Mouse (Mus musculus) telencephalon, adult 2 months (tissue): ENCODE measurements around the gene Slc4a1ap.

Experiments
- DNase-seq: peaks from one replicate; pipeline ENCODE4 v3.0.0-alpha.2; 2011; ENCODE audit warnings: low read depth, low spot score

Slc4a1ap gene

DNA sequence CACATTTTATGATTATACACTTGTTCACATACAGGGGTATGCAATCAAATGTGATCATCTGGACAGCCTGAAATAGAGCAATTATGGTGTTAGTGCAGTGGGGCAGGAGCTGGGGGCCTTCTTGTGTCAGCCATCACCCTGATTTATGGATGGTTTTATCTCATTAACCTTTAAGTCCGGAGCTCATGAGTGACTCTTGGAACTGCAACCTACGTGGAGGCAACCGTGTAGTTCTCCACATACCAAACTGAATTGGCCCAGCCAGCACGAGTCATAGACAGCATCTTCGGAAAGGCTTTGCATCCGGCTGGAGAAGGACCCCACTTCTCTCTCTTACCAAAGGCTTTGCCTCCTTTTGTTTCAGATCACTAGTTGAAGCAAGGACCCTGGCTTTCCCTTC is 77.0 kb downstream of the Slc4a1ap start:
- no peak for DNase-seq

DNA sequence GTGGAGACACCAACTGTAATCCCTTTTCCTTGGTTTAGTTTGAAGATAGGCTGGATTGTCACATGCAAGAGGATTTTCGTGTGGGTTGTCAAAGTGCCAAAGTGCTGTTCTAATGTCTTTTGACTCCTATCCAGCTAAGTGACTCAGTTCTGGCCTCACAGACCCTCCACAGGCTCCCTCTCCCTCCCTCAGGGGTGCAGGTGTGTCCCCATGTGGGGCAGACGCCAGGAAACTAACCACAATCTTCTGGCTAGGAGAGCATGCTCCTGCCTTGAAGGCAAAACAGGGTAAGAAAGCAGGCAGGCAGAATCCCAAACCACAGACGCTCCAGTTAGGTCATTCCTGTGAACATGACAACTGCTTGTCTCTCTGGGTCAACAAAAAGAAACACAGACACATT is 79.4 kb downstream of the Slc4a1ap start:
- DNase-seq = no peak
